Mouse (Mus musculus): ENCODE measurements around the gene Rnase2b.

DNA sequence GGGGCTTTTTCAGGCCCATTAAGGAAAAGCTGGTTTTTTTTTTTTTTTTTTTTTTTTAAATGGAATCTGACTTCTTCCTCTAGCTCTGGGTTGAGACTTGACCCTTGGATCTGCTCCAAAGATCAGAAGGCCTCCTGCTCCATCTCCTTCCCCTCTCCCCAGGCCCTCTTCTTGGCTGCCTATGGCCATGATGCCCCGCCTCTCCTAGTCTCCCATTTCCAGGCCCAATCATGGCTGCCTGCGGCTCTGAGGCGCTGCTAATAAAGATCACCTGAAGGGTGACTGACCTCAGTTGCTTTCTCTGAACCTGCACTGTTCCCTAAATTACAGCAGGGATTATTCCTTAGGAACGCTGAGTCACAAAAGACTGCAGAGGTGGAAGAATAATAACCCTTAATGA lies 11.8 kb downstream of the Rnase2b start:
- TF ChIP-seq CTCF (IDR thresholded peaks at IDR 0.05; ENCODE audit: control insufficient read depth, insufficient read depth, insufficient read length) (no peak), USF1 (IDR thresholded peaks at IDR 0.05; ENCODE audit: low read depth) (no peak), MYOG (IDR thresholded peaks at IDR 0.05; ENCODE audit: control insufficient read depth, extremely low read depth, insufficient read length) (no peak), MYOD1 (IDR thresholded peaks at IDR 0.05; ENCODE audit: control insufficient read depth, insufficient read length, low read depth) (no peak), CEBPB (IDR thresholded peaks at IDR 0.05; ENCODE audit: low read depth) (no peak)
